Mouse (Mus musculus): ENCODE measurements around the gene Fam71e2. TPM values are rescaled to one million over a fixed set of nuclear protein-coding genes. Genes with fewer than 3 reads are reported as not detected.

The Fam71e2 gene
- polyA plus RNA-seq, 1 experiment from 2014 or later: not detected

GRCm38 (mm10) chr7:4723508-4723907 is 47.6 kb downstream of the Fam71e2 start:
- 35% methylated on average over 12 of the region's 12 CpGs for WGBS
- Histone ChIP-seq H3K9ac (no peak overlapping the region), H3K4me3 (replicated peaks) (peak overlapping the region; percentile 33), H3K9me3 (replicated peaks) (no peaks in the 10 kb centered on the region), H3K27ac (no peak overlapping the region), H3K4me1 (no peaks in the 10 kb centered on the region), H3K4me2 (peak overlapping the region; percentile 59), H3K36me3 (no peaks in the 10 kb centered on the region), H3K27me3 (no peaks in the 10 kb centered on the region)
- ATAC-seq (replicated peaks; ENCODE audit: low FRiP score): peak; percentile 63

- no peak overlapping the region for H3K4me2 ChIP-seq
- 89% methylated on average over 3 of the region's 3 CpGs for WGBS
- H3K36me3 ChIP-seq: peaks cover 24% of the 10 kb centered on the region
- no peak overlapping the region for H3K27ac ChIP-seq
- ATAC-seq (replicated peaks; ENCODE audit: low FRiP score): no peak
- H3K4me3 ChIP-seq (replicated peaks): no peak overlapping the region
- no peak overlapping the region for H3K9ac ChIP-seq
- no peaks in the 10 kb centered on the region for H3K9me3 ChIP-seq (replicated peaks)
- no peaks in the 10 kb centered on the region for H3K27me3 ChIP-seq
- 0 out of 2 replicates have a peak, but pooled peaks cover 2% of the 10 kb centered on the region for H3K4me1 ChIP-seq
These were observed 51.8 kb downstream of the Fam71e2 start for GRCm38 (mm10) chr7:4719276-4719675.

- no peaks in the 10 kb centered on the region for H3K9me3 ChIP-seq (replicated peaks)
- H3K4me3 ChIP-seq (replicated peaks): no peak overlapping the region
- H3K27me3 ChIP-seq: no peaks in the 10 kb centered on the region
- no peak overlapping the region for H3K27ac ChIP-seq
- peaks cover 47% of the 10 kb centered on the region for H3K36me3 ChIP-seq
- no peak overlapping the region for H3K9ac ChIP-seq
- ATAC-seq (replicated peaks; ENCODE audit: low FRiP score): no peak
- H3K4me2 ChIP-seq: no peak overlapping the region
- WGBS: 57% methylated on average over 6 of the region's 6 CpGs
- H3K4me1 ChIP-seq: 0 out of 2 replicates have a peak, but pooled peaks cover 2% of the 10 kb centered on the region
These were observed 54.1 kb downstream of the Fam71e2 start for GRCm38 (mm10) chr7:4716955-4717354.

GRCm38 (mm10) chr7:4712594-4712993 is 58.5 kb downstream of the Fam71e2 start:
- no peak overlapping the region for H3K4me3 ChIP-seq (replicated peaks)
- H3K4me1 ChIP-seq: 0 out of 2 replicates have a peak, but pooled peaks cover 2% of the 10 kb centered on the region
- ATAC-seq (replicated peaks; ENCODE audit: low FRiP score): no peak
- 89% methylated on average over 3 of the region's 3 CpGs for WGBS
- H3K9ac ChIP-seq: no peak overlapping the region
- no peak overlapping the region for H3K27ac ChIP-seq
- no peak overlapping the region for H3K4me2 ChIP-seq
- H3K9me3 ChIP-seq (replicated peaks): no peaks in the 10 kb centered on the region
- H3K36me3 ChIP-seq: peaks cover 89% of the 10 kb centered on the region
- H3K27me3 ChIP-seq: no peaks in the 10 kb centered on the region

- Histone ChIP-seq H3K9ac (no peak overlapping the region), H3K27me3 (no peaks in the 10 kb centered on the region), H3K9me3 (replicated peaks) (no peaks in the 10 kb centered on the region), H3K4me3 (replicated peaks) (no peak overlapping the region), H3K27ac (no peak overlapping the region), H3K4me2 (no peak overlapping the region), H3K36me3 (peaks cover 78% of the 10 kb centered on the region), H3K4me1 (no peaks in the 10 kb centered on the region)
- no peak for ATAC-seq (replicated peaks; ENCODE audit: low FRiP score)
- WGBS: 43% methylated on average over 18 of the region's 18 CpGs
These were observed 66.0 kb downstream of the Fam71e2 start for GRCm38 (mm10) chr7:4705098-4705497.

Other genes with a start within 250 kb of the Fam71e2 start
- gene Tnni3, start 247.1 kb downstream of the Fam71e2 start, polyA plus RNA-seq (2015; fragmentation: Nextera tagmentation; extraction: Ambion mirVana): 6.6 and 6.9 TPM in 2 replicates
- gene Dnaaf3, start 238.8 kb downstream of the Fam71e2 start, polyA plus RNA-seq (2015; fragmentation: Nextera tagmentation; extraction: Ambion mirVana): 3.2 and 3.5 TPM in 2 replicates
- 6.5 and 7.5 TPM in 2 replicates for gene Syt5, start 223.8 kb downstream of the Fam71e2 start, polyA plus RNA-seq (2015; fragmentation: Nextera tagmentation; extraction: Ambion mirVana)
- gene Ptprh, start 167.3 kb downstream of the Fam71e2 start, polyA plus RNA-seq (2015; fragmentation: Nextera tagmentation; extraction: Ambion mirVana): 0.08 TPM in 1 of 2 replicates, not detected in the other
- 1.5 and 1.6 TPM in 2 replicates for gene Tmem86b, start 139.9 kb downstream of the Fam71e2 start, polyA plus RNA-seq (2015; fragmentation: Nextera tagmentation; extraction: Ambion mirVana)
- 7.4 and 7.8 TPM in 2 replicates for gene Ppp6r1, start 112.3 kb downstream of the Fam71e2 start, polyA plus RNA-seq (2015; fragmentation: Nextera tagmentation; extraction: Ambion mirVana)
- 112 and 119 TPM in 2 replicates for gene Hspbp1, start 86.2 kb downstream of the Fam71e2 start, polyA plus RNA-seq (2015; fragmentation: Nextera tagmentation; extraction: Ambion mirVana)
- 1.1 and 1.6 TPM in 2 replicates for gene Brsk1, start 80.7 kb downstream of the Fam71e2 start, polyA plus RNA-seq (2015; fragmentation: Nextera tagmentation; extraction: Ambion mirVana)
- gene Tmem150b, start 46.1 kb downstream of the Fam71e2 start, polyA plus RNA-seq (2015; fragmentation: Nextera tagmentation; extraction: Ambion mirVana): 0.12 TPM in 1 of 2 replicates, not detected in the other
- 79.3 and 90.8 TPM in 2 replicates for gene Kmt5c, start 31.2 kb downstream of the Fam71e2 start, polyA plus RNA-seq (2015; fragmentation: Nextera tagmentation; extraction: Ambion mirVana)
- gene Cox6b2, start 18.2 kb downstream of the Fam71e2 start, polyA plus RNA-seq (2015; fragmentation: Nextera tagmentation; extraction: Ambion mirVana): 68.3 and 78.0 TPM in 2 replicates
- gene Il11, start 11.6 kb upstream of the Fam71e2 start, polyA plus RNA-seq (2015; fragmentation: Nextera tagmentation; extraction: Ambion mirVana): 0.27 and 0.30 TPM in 2 replicates
- gene Tmem190, start 11.6 kb upstream of the Fam71e2 start, polyA plus RNA-seq (2015; fragmentation: Nextera tagmentation; extraction: Ambion mirVana): 1.0 TPM in 1 of 2 replicates, not detected in the other
- 12.9 and 14.1 TPM in 2 replicates for gene Tmem238, start 18.4 kb upstream of the Fam71e2 start, polyA plus RNA-seq (2015; fragmentation: Nextera tagmentation; extraction: Ambion mirVana)
- gene Rpl28, start 21.6 kb upstream of the Fam71e2 start, polyA plus RNA-seq (2015; fragmentation: Nextera tagmentation; extraction: Ambion mirVana): 391 and 408 TPM in 2 replicates
- gene Ube2s, start 41.3 kb upstream of the Fam71e2 start, polyA plus RNA-seq (2015; fragmentation: Nextera tagmentation; extraction: Ambion mirVana): 384 and 386 TPM in 2 replicates
- gene Shisa7, start 73.4 kb upstream of the Fam71e2 start, polyA plus RNA-seq (2015; fragmentation: Nextera tagmentation; extraction: Ambion mirVana): 0.84 and 0.96 TPM in 2 replicates
- 6.1 and 7.2 TPM in 2 replicates for gene Isoc2b, start 99.0 kb upstream of the Fam71e2 start, polyA plus RNA-seq (2015; fragmentation: Nextera tagmentation; extraction: Ambion mirVana)
- gene Isoc2a, start 105.9 kb upstream of the Fam71e2 start, polyA plus RNA-seq (2015; fragmentation: Nextera tagmentation; extraction: Ambion mirVana): 0.93 and 1.2 TPM in 2 replicates
- not detected in 2 replicates for gene Gm36210, start 135.2 kb upstream of the Fam71e2 start, polyA plus RNA-seq (2015; fragmentation: Nextera tagmentation; extraction: Ambion mirVana)
- 4.0 and 4.1 TPM in 2 replicates for gene Zfp628, start 143.9 kb upstream of the Fam71e2 start, polyA plus RNA-seq (2015; fragmentation: Nextera tagmentation; extraction: Ambion mirVana)
- gene Nat14, start 150.7 kb upstream of the Fam71e2 start, polyA plus RNA-seq (2015; fragmentation: Nextera tagmentation; extraction: Ambion mirVana): 4.2 and 5.3 TPM in 2 replicates
- gene Ssc5d, start 154.5 kb upstream of the Fam71e2 start, polyA plus RNA-seq (2015; fragmentation: Nextera tagmentation; extraction: Ambion mirVana): 1.9 and 2.7 TPM in 2 replicates
- 0.19 and 0.27 TPM in 2 replicates for gene Sbk2, start 193.1 kb upstream of the Fam71e2 start, polyA plus RNA-seq (2015; fragmentation: Nextera tagmentation; extraction: Ambion mirVana)
- gene Sbk3, start 199.9 kb upstream of the Fam71e2 start, polyA plus RNA-seq (2015; fragmentation: Nextera tagmentation; extraction: Ambion mirVana): not detected in 2 replicates
- 36.7 and 39.9 TPM in 2 replicates for gene Zfp579, start 224.9 kb upstream of the Fam71e2 start, polyA plus RNA-seq (2015; fragmentation: Nextera tagmentation; extraction: Ambion mirVana)
- gene Zfp524, start 243.1 kb upstream of the Fam71e2 start, polyA plus RNA-seq (2015; fragmentation: Nextera tagmentation; extraction: Ambion mirVana): 10.4 and 12.7 TPM in 2 replicates
- gene Fiz1, start 243.4 kb upstream of the Fam71e2 start, polyA plus RNA-seq (2015; fragmentation: Nextera tagmentation; extraction: Ambion mirVana): 46.5 and 53.1 TPM in 2 replicates
- gene Gm44973, start 244.2 kb upstream of the Fam71e2 start, polyA plus RNA-seq (2015; fragmentation: Nextera tagmentation; extraction: Ambion mirVana): 1.6 and 2.5 TPM in 2 replicates
- 7.2 and 7.6 TPM in 2 replicates for gene Zfp865, start 249.1 kb upstream of the Fam71e2 start, polyA plus RNA-seq (2015; fragmentation: Nextera tagmentation; extraction: Ambion mirVana)
- 24.9 and 27.0 TPM in 2 replicates for gene Ccdc106, start 249.3 kb upstream of the Fam71e2 start, polyA plus RNA-seq (2015; fragmentation: Nextera tagmentation; extraction: Ambion mirVana)

Data from kidney, embryonic 15.5 days (tissue).